Mouse (Mus musculus): ENCODE data around the gene Foxc1.

Foxc1 gene

GRCm38 (mm10) chr13:31805831-31806427 is 504 bp upstream of the Foxc1 start:
- no peak for DNase-seq (ENCODE audit: low spot score in 2 of 2)

DNA sequence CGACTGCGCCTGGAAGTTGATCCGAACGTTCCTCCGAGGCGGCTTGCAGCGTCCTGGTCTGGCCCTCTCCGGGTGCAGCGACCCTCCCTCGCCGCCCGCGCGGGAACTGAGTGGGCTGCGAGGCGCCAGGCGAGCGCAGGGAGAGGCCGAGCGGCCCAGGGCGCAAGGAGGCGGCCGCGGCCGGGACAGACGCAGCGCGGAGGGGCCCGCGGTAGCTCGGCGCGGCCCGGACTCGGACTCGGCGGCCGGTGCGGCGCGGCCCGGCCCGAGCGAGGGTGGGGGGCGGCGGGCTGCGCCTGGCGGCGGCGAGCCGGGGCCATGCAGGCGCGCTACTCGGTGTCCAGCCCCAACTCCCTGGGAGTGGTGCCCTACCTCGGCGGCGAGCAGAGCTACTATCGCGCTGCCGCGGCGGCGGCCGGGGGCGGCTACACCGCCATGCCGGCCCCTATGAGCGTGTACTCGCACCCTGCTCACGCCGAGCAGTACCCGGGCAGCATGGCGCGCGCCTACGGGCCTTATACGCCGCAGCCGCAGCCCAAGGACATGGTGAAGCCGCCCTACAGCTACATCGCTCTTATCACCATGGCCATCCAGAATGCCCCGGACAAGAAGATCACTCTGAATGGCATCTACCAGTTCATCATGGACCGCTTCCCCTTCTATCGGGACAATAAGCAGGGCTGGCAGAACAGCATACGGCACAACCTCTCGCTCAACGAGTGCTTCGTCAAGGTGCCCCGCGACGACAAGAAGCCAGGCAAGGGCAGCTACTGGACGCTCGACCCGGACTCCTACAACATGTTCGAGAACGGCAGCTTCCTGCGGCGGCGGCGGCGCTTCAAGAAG is 680 bp downstream of the Foxc1 start:
- DNase-seq (ENCODE audit: low spot score in 2 of 2), result no peak

GRCm38 (mm10) chr13:31807736-31808115 is 1.3 kb downstream of the Foxc1 start:
- no peak for DNase-seq (ENCODE audit: low spot score in 2 of 2)

- DNase-seq (ENCODE audit: low spot score in 2 of 2), result no peak
Measured at GRCm38 (mm10) chr13:31808116-31808803, 1.8 kb downstream of the Foxc1 start.

DNA sequence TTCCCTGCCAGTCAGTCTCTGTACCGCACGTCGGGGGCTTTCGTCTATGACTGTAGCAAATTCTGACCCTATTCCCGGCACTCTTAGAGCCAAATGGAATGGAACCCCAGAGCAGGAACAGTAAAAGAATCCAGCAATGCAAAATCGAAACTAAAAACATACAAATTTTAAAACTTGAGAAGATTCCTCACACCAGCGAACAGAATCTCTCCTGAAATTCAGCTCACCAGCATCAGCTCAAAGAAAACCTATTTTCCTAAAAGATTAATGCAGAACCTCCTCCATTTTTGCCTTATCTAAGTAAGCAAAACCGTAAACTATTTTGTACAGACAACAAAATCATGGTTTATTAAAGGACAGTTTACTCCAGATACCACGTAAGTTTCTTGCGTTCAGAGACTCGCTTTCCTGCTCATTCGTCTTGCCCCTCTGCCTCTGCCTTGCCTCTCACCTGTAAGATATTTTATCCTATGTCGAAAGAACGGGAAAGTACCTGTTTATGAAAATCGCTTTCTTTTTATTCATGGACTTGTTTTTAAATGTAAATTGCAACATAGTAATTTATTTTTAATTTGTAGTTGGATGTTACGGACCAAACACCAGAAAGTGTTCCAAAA is 2.5 kb downstream of the Foxc1 start:
- DNase-seq (ENCODE audit: low spot score in 2 of 2), result no peak

GRCm38 (mm10) chr13:31809701-31810100 is 3.3 kb downstream of the Foxc1 start:
- DNase-seq (ENCODE audit: low spot score in 2 of 2), result no peak

GRCm38 (mm10) chr13:31810375-31810692 is 3.9 kb downstream of the Foxc1 start:
- DNase-seq (ENCODE audit: low spot score in 2 of 2), result no peak

- no peak for DNase-seq (ENCODE audit: low spot score in 2 of 2)
Measured at GRCm38 (mm10) chr13:31810693-31811541, 4.5 kb downstream of the Foxc1 start.

DNA sequence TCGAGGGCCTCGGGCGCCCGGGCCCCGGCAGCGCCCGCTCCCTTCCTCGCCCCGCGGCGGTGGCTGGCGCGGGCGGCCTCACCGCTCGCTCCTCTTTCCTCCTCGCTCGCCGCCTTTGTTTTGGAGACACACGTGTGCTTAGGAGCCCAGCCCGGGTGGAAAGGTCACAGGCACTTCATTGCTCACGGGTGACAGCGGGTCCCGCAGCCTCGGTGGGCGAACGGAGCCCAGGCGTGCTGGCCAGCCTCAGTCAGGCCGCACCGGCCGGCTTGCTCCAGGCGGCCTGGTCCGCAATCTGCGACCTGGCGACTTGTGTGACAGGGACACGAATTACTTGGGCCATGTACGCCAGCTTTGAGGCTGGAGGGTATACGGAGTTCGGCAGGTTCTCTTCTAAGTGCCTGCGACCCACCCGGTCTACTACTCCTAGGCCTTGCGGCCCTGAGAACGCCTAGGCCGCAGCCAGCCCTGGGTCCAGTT is 5.1 kb downstream of the Foxc1 start:
- DNase-seq (ENCODE audit: low spot score in 2 of 2), result no peak

DNA sequence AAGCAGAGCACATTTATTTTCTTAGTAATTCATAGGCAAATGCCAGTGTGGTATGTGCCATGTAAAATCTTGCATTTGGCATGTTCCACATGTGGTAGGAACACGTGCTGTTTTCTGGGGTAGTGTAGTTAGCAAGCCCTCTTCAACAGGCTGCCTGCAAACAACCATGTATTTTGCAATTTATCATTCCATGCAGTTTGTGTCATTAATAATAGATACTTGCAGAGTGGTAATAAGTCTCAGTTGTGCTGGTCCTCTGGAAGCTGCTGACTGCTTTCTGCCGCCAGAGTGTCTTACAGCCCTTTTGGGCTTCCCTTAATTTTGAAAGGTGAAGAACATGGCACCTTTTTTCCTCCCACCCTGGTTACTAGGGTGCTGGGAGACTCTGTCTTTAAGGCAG is 6.3 kb downstream of the Foxc1 start:
- DNase-seq (ENCODE audit: low spot score in 2 of 2), result no peak

- DNase-seq (ENCODE audit: low spot score in 2 of 2), result no peak
Measured at GRCm38 (mm10) chr13:31815383-31816003, 9.1 kb downstream of the Foxc1 start.

- no peak for DNase-seq (ENCODE audit: low spot score in 2 of 2)
Measured at GRCm38 (mm10) chr13:31818337-31818736, 11.9 kb downstream of the Foxc1 start.

DNA sequence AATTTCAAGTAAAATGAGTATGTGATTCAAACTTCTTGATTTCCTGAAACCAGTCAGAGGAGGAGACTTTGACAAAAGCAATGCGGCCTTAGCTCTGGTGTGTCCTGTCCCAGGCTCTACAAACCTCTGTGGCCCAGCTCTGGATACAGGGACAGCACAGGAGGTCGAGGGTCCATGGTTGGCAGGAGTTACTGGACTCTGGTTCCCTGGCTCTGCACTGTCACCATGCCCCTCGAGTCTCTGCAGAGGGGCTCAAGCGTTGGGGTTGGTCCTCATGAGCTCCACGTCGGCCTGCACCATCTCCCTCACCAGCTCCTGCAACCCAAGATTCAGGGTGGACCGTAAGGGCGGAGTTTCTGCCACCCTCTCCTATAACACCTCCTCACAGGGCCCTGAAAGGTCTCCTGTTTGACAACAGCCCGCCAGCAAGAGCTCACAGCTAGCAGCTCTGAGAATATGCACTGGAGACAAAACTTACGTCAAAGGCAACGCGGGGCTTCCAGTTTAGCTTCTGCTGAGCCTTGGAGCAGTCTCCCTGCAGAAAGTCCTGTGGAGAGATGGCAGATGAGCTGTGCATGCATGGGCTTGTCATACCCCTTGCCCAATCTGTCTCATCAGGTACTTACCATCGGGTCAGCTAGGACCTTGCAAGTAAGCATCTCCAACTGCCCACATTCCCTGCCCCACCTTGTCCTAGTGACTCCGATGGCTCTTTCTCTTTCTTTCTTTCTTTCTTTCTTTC is 13.4 kb downstream of the Foxc1 start:
- no peak for DNase-seq (ENCODE audit: low spot score in 2 of 2)

DNA sequence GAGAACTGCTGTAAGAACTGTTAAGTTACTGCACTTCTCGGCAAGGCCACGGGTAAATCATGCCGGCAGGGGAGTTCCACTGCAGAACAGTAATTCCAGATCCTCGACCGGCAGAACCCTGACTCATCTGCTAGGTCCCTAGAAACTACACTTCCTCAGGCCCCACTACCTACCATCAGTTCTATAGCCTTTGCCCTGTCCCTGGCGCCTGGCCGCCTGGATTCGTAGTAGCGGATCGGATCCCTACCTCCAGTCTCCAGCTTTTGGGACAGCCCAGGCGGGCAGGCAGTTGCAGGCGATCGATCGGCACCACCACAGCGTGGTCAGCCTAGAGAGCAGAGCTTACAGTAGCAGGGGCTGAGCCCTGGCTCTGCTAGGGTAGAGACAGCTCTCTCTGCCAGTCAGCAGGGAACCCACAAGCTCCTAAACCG is 14.2 kb downstream of the Foxc1 start:
- DNase-seq (ENCODE audit: low spot score in 2 of 2), result no peak

DNA sequence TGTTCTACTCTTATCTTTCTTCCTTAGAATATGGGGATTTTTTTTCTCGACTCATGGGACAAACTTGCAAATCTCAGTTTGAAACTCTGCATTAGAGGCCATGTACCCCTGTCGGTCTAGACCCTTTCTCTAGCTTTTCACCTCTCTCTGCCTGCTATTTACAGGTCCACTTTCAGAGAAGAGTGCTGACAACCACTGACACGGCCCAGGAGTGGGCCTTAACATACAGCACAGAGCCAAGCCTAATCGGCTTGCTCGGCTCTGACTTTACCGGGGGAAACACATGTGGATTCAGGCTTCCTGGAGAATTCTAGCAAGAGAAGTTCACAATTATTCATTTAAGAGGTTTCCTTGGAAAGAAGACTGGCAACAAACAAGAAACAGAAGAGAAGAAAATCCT is 14.6 kb downstream of the Foxc1 start:
- no peak for DNase-seq (ENCODE audit: low spot score in 2 of 2)

DNA sequence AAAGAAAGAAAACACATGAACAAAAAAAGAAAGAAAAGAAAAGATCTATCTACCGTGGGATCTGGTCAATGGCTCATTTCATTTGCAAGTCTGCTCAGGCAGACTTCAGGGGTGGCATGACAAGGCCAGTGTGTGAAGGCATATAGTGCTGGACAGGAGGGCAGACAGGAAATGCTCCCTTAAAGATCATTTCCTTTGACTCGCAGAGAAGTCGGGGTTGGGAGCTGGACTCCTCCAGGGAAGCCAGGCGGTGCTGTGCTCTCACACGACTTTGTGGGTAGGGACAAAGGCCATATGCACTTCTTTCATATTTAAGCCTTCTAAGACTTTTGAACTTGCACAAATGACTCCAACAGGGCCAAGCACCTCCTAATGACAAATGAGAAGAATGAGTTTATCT is 16.9 kb downstream of the Foxc1 start:
- DNase-seq (ENCODE audit: low spot score in 2 of 2), result no peak

- no peak for DNase-seq (ENCODE audit: low spot score in 2 of 2)
Measured at GRCm38 (mm10) chr13:31825180-31825579, 18.7 kb downstream of the Foxc1 start.

GRCm38 (mm10) chr13:31827160-31827559 is 20.7 kb downstream of the Foxc1 start:
- DNase-seq (ENCODE audit: low spot score in 2 of 2), result no peak

GRCm38 (mm10) chr13:31827820-31828332 is 21.4 kb downstream of the Foxc1 start:
- DNase-seq (ENCODE audit: low spot score in 2 of 2), result no peak

DNA sequence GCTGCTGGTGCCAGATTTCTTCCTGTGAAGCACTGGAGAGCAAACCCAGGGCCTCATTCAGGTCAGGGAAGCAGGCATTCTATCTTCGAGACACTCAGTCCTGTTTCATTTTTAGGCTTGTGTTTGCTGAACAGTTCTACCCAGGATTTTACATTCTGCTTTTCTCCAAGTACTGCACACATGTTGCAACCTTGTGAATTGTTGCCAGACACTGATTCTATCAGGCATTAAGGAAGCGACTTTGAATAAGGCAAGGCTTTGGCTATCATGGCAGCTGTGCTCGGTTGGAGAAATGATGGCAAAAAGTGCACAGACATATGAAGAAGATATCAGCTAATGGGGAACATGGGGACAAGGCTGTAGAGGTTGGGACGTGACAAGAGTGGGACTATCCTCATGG is 22.0 kb downstream of the Foxc1 start:
- DNase-seq (ENCODE audit: low spot score in 2 of 2), result no peak

Measured in frontal cortex, postnatal 25 days (tissue).